Mouse (Mus musculus): ENCODE data around the gene H2al1c. TPM values are rescaled to one million over a fixed set of nuclear protein-coding genes. Genes with fewer than 3 reads are reported as not detected.
"Not testable (repeated sequence)": the region's sequence is repeated elsewhere in the genome, so short reads cannot be mapped to it uniquely, and the experiment has no call there.

H2al1c gene
- total and polyA plus RNA-seq, 2 experiments from 2014 or later, result not detected

GRCm38 (mm10) chrX:11327522-11327921, 22.1 kb downstream of the H2al1c start, which contains the start of gene H2al1j:
Gene H2al1j, plus strand, starts transcription at chrX:11327822.
- 90% methylated on average over 2 of the region's 2 CpGs for WGBS
- not testable (repeated sequence) for ATAC-seq; H3K27me3 ChIP-seq (ENCODE audit: insufficient read depth, low read length); H3K4me2 ChIP-seq (ENCODE audit: low read depth); H3K9me3 ChIP-seq (ENCODE audit: low read length); H3K27ac ChIP-seq (ENCODE audit: low read depth, low read length); H3K4me3 ChIP-seq (ENCODE audit: low read depth, low read length); H3K9ac ChIP-seq; H3K36me3 ChIP-seq (ENCODE audit: insufficient read depth); H3K4me1 ChIP-seq (ENCODE audit: insufficient read depth); DNase-seq

DNA sequence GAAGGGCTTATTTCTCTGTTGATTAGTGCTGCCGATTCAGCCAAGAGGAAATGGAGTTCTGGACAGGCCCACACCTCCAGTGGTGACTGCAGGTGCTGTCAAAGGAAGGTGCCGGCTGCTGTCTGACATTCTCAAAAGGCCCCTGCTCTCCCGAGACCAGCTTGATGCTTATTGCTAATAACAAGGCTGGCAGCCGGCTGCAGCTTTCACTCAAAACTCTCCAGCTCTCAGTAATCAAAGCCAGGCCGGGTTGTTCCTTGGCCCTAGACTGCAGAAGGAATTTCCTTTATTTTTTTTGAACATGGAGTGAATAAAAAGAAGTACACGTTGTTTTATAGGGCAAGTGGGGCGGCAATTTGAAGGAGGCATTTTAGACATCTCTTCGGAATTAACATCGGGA, 40.3 kb downstream of the H2al1c start:
- H3K27me3 ChIP-seq (ENCODE audit: insufficient read depth, low read length), result no peaks in the 10 kb centered on the region
- no peak overlapping the region for H3K4me2 ChIP-seq (ENCODE audit: low read depth)
- no peaks in the 10 kb centered on the region for H3K36me3 ChIP-seq (ENCODE audit: insufficient read depth)
- no peak overlapping the region for H3K4me3 ChIP-seq (ENCODE audit: low read depth, low read length)
- H3K9ac ChIP-seq, result no peak overlapping the region
- WGBS, result 42% methylated on average over 9 of the region's 9 CpGs
- no peaks in the 10 kb centered on the region for H3K9me3 ChIP-seq (ENCODE audit: low read length)
- no peak for DNase-seq
- no peaks in the 10 kb centered on the region for H3K4me1 ChIP-seq (ENCODE audit: insufficient read depth)
- no peak for ATAC-seq
- no peak overlapping the region for H3K27ac ChIP-seq (ENCODE audit: low read depth, low read length)
- no peak for TF ChIP-seq CTCF (IDR thresholded peaks at IDR 0.05; ENCODE audit: low read depth)

DNA sequence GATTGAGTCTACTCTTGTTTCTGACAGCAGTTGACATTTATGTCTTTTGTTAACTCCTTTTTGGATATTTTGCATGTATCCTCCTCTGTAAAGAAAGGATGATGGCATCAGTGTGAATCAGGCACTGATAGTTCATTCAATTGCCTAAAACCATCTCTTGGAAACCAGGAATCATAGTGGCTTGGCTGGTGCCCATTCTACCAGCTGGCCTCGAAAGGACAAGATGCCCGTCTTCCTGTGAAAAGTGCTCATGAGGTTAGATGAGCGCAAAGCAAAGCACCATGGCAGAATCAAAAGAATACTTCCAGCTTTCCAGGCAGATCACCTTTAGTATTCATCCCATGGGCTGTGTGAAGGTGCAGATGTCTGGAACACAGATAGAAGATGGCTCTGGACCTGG, 41.3 kb downstream of the H2al1c start:
- no peak overlapping the region for H3K4me2 ChIP-seq (ENCODE audit: low read depth)
- 77% methylated on average over 3 of the region's 3 CpGs for WGBS
- no peak for ATAC-seq

More for the DNA sequence above, 41.3 kb downstream of the H2al1c start:
- Histone ChIP-seq H3K27me3 (ENCODE audit: insufficient read depth, low read length) (no peaks in the 10 kb centered on the region), H3K27ac (ENCODE audit: low read depth, low read length) (no peak overlapping the region), H3K36me3 (ENCODE audit: insufficient read depth) (no peaks in the 10 kb centered on the region), H3K4me1 (ENCODE audit: insufficient read depth) (no peaks in the 10 kb centered on the region), H3K9me3 (ENCODE audit: low read length) (no peaks in the 10 kb centered on the region), H3K9ac (no peak overlapping the region), H3K4me3 (ENCODE audit: low read depth, low read length) (no peak overlapping the region)
- TF ChIP-seq CTCF (IDR thresholded peaks at IDR 0.05; ENCODE audit: low read depth), result no peak
- DNase-seq, result no peak

Other genes with a start within 250 kb of the H2al1c start
- gene H2al1a, start 6.4 kb upstream of the H2al1c start, total RNA-seq (2014; rRNA removed), result not detected in 2 replicates
- gene H2al1a, start 6.4 kb upstream of the H2al1c start, polyA plus RNA-seq (2015; fragmentation: Nextera tagmentation; extraction: Ambion mirVana), result not detected in 2 replicates
- gene H2al1b, start 3.2 kb upstream of the H2al1c start, total RNA-seq (2014; rRNA removed), result not detected in 2 replicates
- gene H2al1b, start 3.2 kb upstream of the H2al1c start, polyA plus RNA-seq (2015; fragmentation: Nextera tagmentation; extraction: Ambion mirVana), result not detected in 2 replicates
- gene H2al1d, start 3.2 kb downstream of the H2al1c start, total RNA-seq (2014; rRNA removed), result not detected in 2 replicates
- gene H2al1d, start 3.2 kb downstream of the H2al1c start, polyA plus RNA-seq (2015; fragmentation: Nextera tagmentation; extraction: Ambion mirVana), result not detected in 2 replicates
- not detected in 2 replicates for gene H2al1e, start 6.3 kb downstream of the H2al1c start, total RNA-seq (2014; rRNA removed)
- not detected in 2 replicates for gene H2al1e, start 6.3 kb downstream of the H2al1c start, polyA plus RNA-seq (2015; fragmentation: Nextera tagmentation; extraction: Ambion mirVana)
- not detected in 2 replicates for gene H2al1f, start 9.5 kb downstream of the H2al1c start, total RNA-seq (2014; rRNA removed)
- gene H2al1f, start 9.5 kb downstream of the H2al1c start, polyA plus RNA-seq (2015; fragmentation: Nextera tagmentation; extraction: Ambion mirVana), result not detected in 2 replicates
- gene H2al1g, start 12.6 kb downstream of the H2al1c start, total RNA-seq (2014; rRNA removed), result not detected in 2 replicates
- not detected in 2 replicates for gene H2al1g, start 12.6 kb downstream of the H2al1c start, polyA plus RNA-seq (2015; fragmentation: Nextera tagmentation; extraction: Ambion mirVana)
- gene H2al1h, start 15.8 kb downstream of the H2al1c start, total RNA-seq (2014; rRNA removed), result not detected in 2 replicates
- not detected in 2 replicates for gene H2al1h, start 15.8 kb downstream of the H2al1c start, polyA plus RNA-seq (2015; fragmentation: Nextera tagmentation; extraction: Ambion mirVana)
- not detected in 2 replicates for gene H2al1i, start 19.0 kb downstream of the H2al1c start, total RNA-seq (2014; rRNA removed)
- not detected in 2 replicates for gene H2al1i, start 19.0 kb downstream of the H2al1c start, polyA plus RNA-seq (2015; fragmentation: Nextera tagmentation; extraction: Ambion mirVana)
- gene H2al1j, start 22.2 kb downstream of the H2al1c start, total RNA-seq (2014; rRNA removed), result not detected in 2 replicates
- gene H2al1j, start 22.2 kb downstream of the H2al1c start, polyA plus RNA-seq (2015; fragmentation: Nextera tagmentation; extraction: Ambion mirVana), result not detected in 2 replicates

Data from forebrain, postnatal 0 days (tissue).